Mouse (Mus musculus): ENCODE data around the gene Uroc1.

DNA sequence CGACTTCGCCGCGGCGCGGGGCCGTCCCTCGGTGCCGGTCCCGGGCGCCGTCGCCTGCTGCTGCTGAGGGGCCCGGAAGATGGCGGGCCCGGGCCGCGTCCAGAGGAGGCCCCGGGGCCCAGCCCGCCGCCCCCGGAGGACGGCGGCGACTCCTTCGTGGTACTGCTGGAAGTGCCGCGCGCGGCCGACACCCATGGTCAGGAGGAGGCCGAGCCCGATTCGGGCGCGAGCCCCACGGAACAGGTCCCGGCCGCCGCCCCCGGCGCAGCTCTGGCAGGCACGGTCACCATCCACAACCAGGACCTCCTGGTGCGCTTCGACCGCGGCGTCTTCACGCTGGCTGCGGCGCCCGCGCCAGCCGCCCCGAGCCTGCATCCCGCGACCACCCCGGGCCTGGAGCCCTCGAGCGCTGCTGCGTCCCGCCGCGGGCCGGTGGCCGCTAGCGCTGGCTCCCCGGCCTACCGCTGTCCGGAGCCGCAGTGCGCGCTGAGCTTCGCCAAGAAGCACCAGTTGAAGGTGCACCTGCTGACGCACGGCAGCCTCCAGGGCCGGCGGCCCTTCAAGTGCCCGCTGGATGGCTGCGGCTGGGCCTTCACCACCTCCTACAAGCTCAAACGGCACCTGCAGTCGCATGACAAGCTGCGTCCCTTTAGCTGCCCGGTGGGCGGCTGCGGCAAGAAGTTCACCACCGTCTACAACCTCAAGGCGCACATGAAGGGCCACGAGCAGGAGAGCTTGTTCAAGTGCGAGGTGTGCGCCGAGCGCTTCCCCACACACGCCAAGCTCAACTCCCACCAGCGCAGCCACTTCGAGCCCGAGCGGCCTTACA is 36.9 kb downstream of the Uroc1 start:
- TF ChIP-seq POLR2A (IDR thresholded peaks at IDR 0.05; ENCODE audit: borderline replicate concordance, low read depth, low read length) (no peak), CTCF (IDR thresholded peaks at IDR 0.05; ENCODE audit: low read depth, low read length) (no peak)

Measured in bone marrow macrophage, adult 2 months (primary cell).